Mouse (Mus musculus): Measurements from ENCODE around the gene Sars2. TPM values are rescaled to one million over a fixed set of nuclear protein-coding genes. Genes with fewer than 3 reads are reported as not detected.

The Sars2 gene
- total and polyA plus RNA-seq, 3 experiments = 10.5 to 24.9 (median 17.1) TPM

DNA sequence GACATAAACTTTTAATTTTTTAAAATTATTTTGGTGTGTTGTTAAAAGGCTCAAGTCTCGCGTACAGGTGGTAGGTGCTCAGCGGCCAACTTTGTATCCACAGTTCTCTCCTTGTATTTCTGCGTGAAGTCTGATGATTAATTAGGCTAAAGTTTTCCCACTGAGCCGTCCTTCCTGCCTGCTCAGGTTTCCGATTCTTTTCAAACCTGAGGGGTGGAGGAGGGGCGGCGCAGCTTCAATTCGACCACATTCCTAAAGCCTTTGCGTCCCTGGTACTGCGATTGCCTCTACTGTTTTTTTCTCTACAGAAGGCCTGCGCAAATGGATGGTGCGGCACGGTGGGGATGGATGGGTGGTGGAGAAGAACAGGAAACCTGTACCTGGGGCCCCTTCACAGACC is 47.4 kb upstream of the Sars2 start:
- DNase-seq (ENCODE audit: extremely low read depth) = no peak
- Histone ChIP-seq H3K4me1 (ENCODE audit: control insufficient read depth in 1 of 2, insufficient read depth in 2 of 2) (no peaks in the 10 kb centered on the region; a peak in 1 of 4 replicates), H3K79me2 (replicated peaks; ENCODE audit: control insufficient read depth, extremely low read depth, insufficient read depth, poor library complexity, severe bottlenecking) (no peaks in the 10 kb centered on the region), H3K27me3 (replicated peaks) (peaks cover 2% of the 10 kb centered on the region), H3K9ac (ENCODE audit: insufficient read depth, low read depth) (no peak overlapping the region), H3K27ac (ENCODE audit: insufficient read depth, low read depth) (no peak overlapping the region), H3K4me2 (ENCODE audit: insufficient read depth, low read depth, poor library complexity, severe bottlenecking) (no peak overlapping the region), H3K9me3 (replicated peaks; ENCODE audit: low read length) (peaks cover 13% of the 10 kb centered on the region), H3K36me3 (replicated peaks in 1 of 2; ENCODE audit: control insufficient read depth in 1 of 2, insufficient read depth in 1 of 2, low read length in 1 of 2) (no peaks in the 10 kb centered on the region), H3K4me3 (replicated peaks in 1 of 3; ENCODE audit: low read depth in 2 of 3, low read length in 2 of 3, poor library complexity in 1 of 3) (no peak overlapping the region)
- TF ChIP-seq ETS1 (conservative IDR thresholded peaks at IDR 0.05; ENCODE audit: low read depth, low read length) (no peak), RCOR1 (conservative IDR thresholded peaks at IDR 0.05; ENCODE audit: low read depth, low read length) (no peak), RAD21 (IDR thresholded peaks at IDR 0.05; ENCODE audit: low read depth, low read length) (no peak), HCFC1 (IDR thresholded peaks at IDR 0.05; ENCODE audit: low read depth, low read length) (no peak), CHD2 (IDR thresholded peaks at IDR 0.05; ENCODE audit: low read length) (no peak), ELF1 (IDR thresholded peaks at IDR 0.05; ENCODE audit: low read depth, low read length) (no peak), CTCF (conservative IDR thresholded peaks at IDR 0.05 in 1 of 2, IDR thresholded peaks at IDR 0.05 in 1 of 2; ENCODE audit: low read depth in 2 of 2, low read length in 2 of 2) (no peak), MYC (IDR thresholded peaks at IDR 0.05; ENCODE audit: low read depth, low read length) (no peak), TBP (conservative IDR thresholded peaks at IDR 0.05; ENCODE audit: low read depth, low read length) (no peak), JUN (IDR thresholded peaks at IDR 0.05; ENCODE audit: insufficient read depth, low read depth, low read length) (no peak), POLR2A (IDR thresholded peaks at IDR 0.05; ENCODE audit: low read depth, low read length) (no peak), ZKSCAN1 (IDR thresholded peaks at IDR 0.05; ENCODE audit: borderline replicate concordance, low read depth, low read length) (no peak), BHLHE40 (IDR thresholded peaks at IDR 0.05; ENCODE audit: low read depth, low read length) (no peak), ZMIZ1 (IDR thresholded peaks at IDR 0.05; ENCODE audit: low read depth, low read length) (no peak), POLR2AphosphoS2 (IDR thresholded peaks at IDR 0.05; ENCODE audit: low read depth, low read length) (no peak)
- in situ Hi-C loops (cut with MboI; ENCODE audit: low pct_ligation_motif_present, low pct_unique_long_range_greater_than_20kb, low sequenced_read_pairs) (no loop called here), dilution Hi-C loops (cut with MboI; ENCODE audit: extremely low pct_ligation_motif_present, extremely low pct_unique_long_range_greater_than_20kb, low sequenced_read_pairs) (no loop called here)

DNA sequence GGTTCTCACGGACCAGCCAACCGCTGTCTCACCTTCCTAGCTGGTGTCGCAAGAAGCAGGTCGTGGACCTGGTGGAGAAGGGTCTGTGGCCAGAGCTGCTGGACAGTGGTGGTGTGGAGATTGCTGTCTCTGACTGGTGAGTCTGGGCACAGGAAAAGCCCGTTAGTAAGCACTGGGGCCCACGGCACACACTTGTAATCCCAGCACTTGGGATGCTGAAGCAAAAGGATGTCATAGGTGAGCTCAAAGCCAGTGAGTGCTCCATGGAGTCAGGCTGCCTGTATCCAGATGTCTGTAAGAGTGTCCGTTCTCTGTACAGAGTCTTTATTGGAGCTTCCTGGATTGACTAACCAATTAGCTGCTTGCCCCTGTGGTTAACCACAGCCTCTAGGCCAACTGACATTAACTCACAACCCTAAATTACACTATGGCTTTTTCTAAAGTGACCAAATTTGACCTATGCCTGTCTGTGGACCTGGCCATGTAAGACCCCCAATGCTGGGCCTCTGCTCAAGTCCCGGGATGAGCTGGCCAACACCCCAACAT is 46.8 kb upstream of the Sars2 start:
- dilution Hi-C loops (cut with MboI; ENCODE audit: extremely low pct_ligation_motif_present, extremely low pct_unique_long_range_greater_than_20kb, low sequenced_read_pairs) = no loop called here
- H3K27ac ChIP-seq (ENCODE audit: insufficient read depth, low read depth) = no peak overlapping the region

More for the DNA sequence above, 46.8 kb upstream of the Sars2 start:
- in situ Hi-C loops (cut with MboI; ENCODE audit: low pct_ligation_motif_present, low pct_unique_long_range_greater_than_20kb, low sequenced_read_pairs) = no loop called here
- Histone ChIP-seq H3K79me2 (replicated peaks; ENCODE audit: control insufficient read depth, extremely low read depth, insufficient read depth, poor library complexity, severe bottlenecking) (no peaks in the 10 kb centered on the region), H3K36me3 (replicated peaks in 1 of 2; ENCODE audit: control insufficient read depth in 1 of 2, insufficient read depth in 1 of 2, low read length in 1 of 2) (no peaks in the 10 kb centered on the region), H3K9ac (ENCODE audit: insufficient read depth, low read depth) (no peak overlapping the region), H3K4me3 (replicated peaks in 1 of 3; ENCODE audit: low read depth in 2 of 3, low read length in 2 of 3, poor library complexity in 1 of 3) (no peak overlapping the region), H3K4me2 (ENCODE audit: insufficient read depth, low read depth, poor library complexity, severe bottlenecking) (no peak overlapping the region), H3K4me1 (ENCODE audit: control insufficient read depth in 1 of 2, insufficient read depth in 2 of 2) (no peaks in the 10 kb centered on the region; a peak in 1 of 4 replicates), H3K9me3 (replicated peaks; ENCODE audit: low read length) (peaks cover 13% of the 10 kb centered on the region), H3K27me3 (replicated peaks) (peaks cover 2% of the 10 kb centered on the region)
- TF ChIP-seq TBP (conservative IDR thresholded peaks at IDR 0.05; ENCODE audit: low read depth, low read length) (no peak), MAFK (IDR thresholded peaks at IDR 0.05; ENCODE audit: insufficient replicate concordance, low read length) (no peak), KAT2A (IDR thresholded peaks at IDR 0.05; ENCODE audit: insufficient replicate concordance, low read length) (no peak)
- DNase-seq (ENCODE audit: extremely low read depth) = no peak

All from CH12.LX (cell line).